Mouse (Mus musculus) embryonic facial prominence, embryonic 15.5 days (tissue): Measurements from ENCODE around the gene Nr5a2. TPM values are rescaled to one million over a fixed set of nuclear protein-coding genes. Genes with fewer than 3 reads are reported as not detected.

ENCODE experiments used
- ATAC-seq: fragments of 200-750 bp; cut with Nextera tagmentation; 2 replicates; pipeline ENCODE4 v1.8.0; 2017; ENCODE audit warnings: low read depth, moderate TSS enrichment; ENCODE audit not compliant: insufficient number of reproducible peaks, low FRiP score, low TSS enrichment
- H3K27ac ChIP-seq: fragments of 300-500 bp; sonication (generic); replicated peaks from 2 replicates; pipeline ENCODE4 v1.5.1; 2015; ENCODE audit warnings: mild to moderate bottlenecking, inconsistent platforms
- H3K27me3 ChIP-seq: fragments of 300-500 bp; sonication (generic); 2 replicates; pipeline ENCODE4 v1.6.1; 2015; ENCODE audit warnings: inconsistent platforms
- H3K36me3 ChIP-seq: fragments of 300-500 bp; sonication (generic); 2 replicates; pipeline ENCODE4 v1.6.1; 2015; ENCODE audit warnings: mild to moderate bottlenecking, inconsistent platforms
- H3K4me1 ChIP-seq: fragments of 300-500 bp; sonication (generic); 2 replicates; pipeline ENCODE4 v1.6.1; 2015; ENCODE audit warnings: inconsistent platforms
- H3K4me2 ChIP-seq: fragments of 300-500 bp; sonication (generic); replicated peaks from 2 replicates; pipeline ENCODE4 v1.6.1; 2015; ENCODE audit warnings: mild to moderate bottlenecking, inconsistent platforms
- H3K4me3 ChIP-seq: fragments of 300-500 bp; sonication (generic); replicated peaks from 2 replicates; pipeline ENCODE4 v1.5.1; 2015; ENCODE audit warnings: mild to moderate bottlenecking, inconsistent platforms
- H3K9ac ChIP-seq: fragments of 300-500 bp; sonication (generic); 2 replicates; pipeline ENCODE4 v1.6.1; 2015; ENCODE audit warnings: inconsistent platforms
- H3K9me3 ChIP-seq: fragments of 300-500 bp; sonication (generic); replicated peaks from 2 replicates; pipeline ENCODE4 v1.6.1; 2016; ENCODE audit warnings: inconsistent platforms
- WGBS: fragments of 180-500 bp; shearing (Covaris S2); methylation state at CpG from one replicate; pipeline ENCODE4 v1.1.7; 2015; 5-methylcytosine and 5-hydroxymethylcytosine counted together
- polyA plus RNA-seq: library from polyadenylated mRNA; unstranded; fragments of >200 nt; fragmentation: Nextera tagmentation; extraction: Ambion mirVana; gene quantifications from 2 replicates; pipeline ENCODE4 v1.2.1, GENCODE M21; 2015

Nr5a2 gene
- 0.63 and 1.1 TPM in 2 replicates for polyA plus RNA-seq

GRCm38 (mm10) chr1:136960428-136961012 is at the start of gene Nr5a2:
Gene Nr5a2 (minus strand): TSS chr1:136960448.
- Histone ChIP-seq H3K27ac (no peak within 1 kb of the TSS), H3K9ac (no peak within 1 kb of the TSS), H3K36me3 (no peaks in the 10 kb centered on the region), H3K4me3 (no peak within 1 kb of the TSS), H3K4me2 (no peak within 1 kb of the TSS), H3K4me1 (peaks cover 4% of the 10 kb centered on the region; the same call in 1 of the 2 replicates), H3K27me3 (peaks cover 31% of the 10 kb centered on the region), H3K9me3 (no peaks in the 10 kb centered on the region)
- WGBS: 64% methylated on average over 4 of the region's 4 CpGs
- no peak for ATAC-seq

GRCm38 (mm10) chr1:137008726-137009239 is 48.5 kb upstream of the Nr5a2 start:
- H3K9me3 ChIP-seq: no peaks in the 10 kb centered on the region
- no peak overlapping the region for H3K9ac ChIP-seq
- H3K4me2 ChIP-seq: no peak overlapping the region
- WGBS: 50% methylated on average over 6 of the region's 6 CpGs
- H3K27ac ChIP-seq: no peak overlapping the region
- H3K4me1 ChIP-seq: no peaks in the 10 kb centered on the region
- no peaks in the 10 kb centered on the region for H3K27me3 ChIP-seq
- no peaks in the 10 kb centered on the region for H3K36me3 ChIP-seq
- no peak for ATAC-seq
- H3K4me3 ChIP-seq: no peak overlapping the region

GRCm38 (mm10) chr1:137003816-137004215 is 43.6 kb upstream of the Nr5a2 start:
- no peaks in the 10 kb centered on the region for H3K9me3 ChIP-seq
- no peak overlapping the region for H3K4me3 ChIP-seq
- no peak overlapping the region for H3K9ac ChIP-seq
- H3K4me1 ChIP-seq: no peaks in the 10 kb centered on the region
- no peak overlapping the region for H3K27ac ChIP-seq
- H3K36me3 ChIP-seq: no peaks in the 10 kb centered on the region
- H3K4me2 ChIP-seq: no peak overlapping the region
- ATAC-seq: no peak
- H3K27me3 ChIP-seq: no peaks in the 10 kb centered on the region
- WGBS: 100% methylated on average over 1 of the region's 1 CpGs

- Histone ChIP-seq H3K4me3 (no peak overlapping the region), H3K27me3 (no peaks in the 10 kb centered on the region), H3K27ac (no peak overlapping the region), H3K9ac (no peak overlapping the region), H3K36me3 (no peaks in the 10 kb centered on the region), H3K4me2 (no peak overlapping the region), H3K4me1 (no peaks in the 10 kb centered on the region), H3K9me3 (no peaks in the 10 kb centered on the region)
- 86% methylated on average over 1 of the region's 1 CpGs for WGBS
- no peak for ATAC-seq
Observed at GRCm38 (mm10) chr1:137003144-137003543, 42.9 kb upstream of the Nr5a2 start.

- no peak overlapping the region for H3K9ac ChIP-seq
- H3K9me3 ChIP-seq: no peaks in the 10 kb centered on the region
- H3K27me3 ChIP-seq: no peaks in the 10 kb centered on the region
- ATAC-seq: no peak
- H3K27ac ChIP-seq: no peak overlapping the region
- no peak overlapping the region for H3K4me2 ChIP-seq
- no peak overlapping the region for H3K4me3 ChIP-seq
- WGBS: 78% methylated on average over 8 of the region's 8 CpGs
- H3K36me3 ChIP-seq: no peaks in the 10 kb centered on the region
- no peaks in the 10 kb centered on the region for H3K4me1 ChIP-seq
Observed at GRCm38 (mm10) chr1:136991762-136992352, 31.6 kb upstream of the Nr5a2 start.

- Histone ChIP-seq H3K9ac (no peak overlapping the region), H3K4me3 (no peak overlapping the region), H3K4me1 (no peaks in the 10 kb centered on the region), H3K36me3 (no peaks in the 10 kb centered on the region), H3K27ac (no peak overlapping the region), H3K4me2 (no peak overlapping the region), H3K27me3 (no peaks in the 10 kb centered on the region), H3K9me3 (no peaks in the 10 kb centered on the region)
- WGBS: 81% methylated on average over 5 of the region's 5 CpGs
- no peak for ATAC-seq
Observed at GRCm38 (mm10) chr1:136980253-136980893, 20.1 kb upstream of the Nr5a2 start.

- H3K4me1 ChIP-seq: no peaks in the 10 kb centered on the region
- 85% methylated on average over 3 of the region's 3 CpGs for WGBS
- no peak for ATAC-seq
Observed at GRCm38 (mm10) chr1:136977867-136978266, 17.6 kb upstream of the Nr5a2 start.

GRCm38 (mm10) chr1:136974040-136974439 is 13.8 kb upstream of the Nr5a2 start:
- Histone ChIP-seq H3K36me3 (no peaks in the 10 kb centered on the region), H3K9me3 (no peaks in the 10 kb centered on the region), H3K4me3 (no peak overlapping the region), H3K9ac (no peak overlapping the region), H3K4me1 (no peaks in the 10 kb centered on the region), H3K27me3 (no peaks in the 10 kb centered on the region), H3K4me2 (no peak overlapping the region), H3K27ac (no peak overlapping the region)
- no peak for ATAC-seq
- WGBS: 73% methylated on average over 3 of the region's 3 CpGs

More at GRCm38 (mm10) chr1:136977867-136978266, 17.6 kb upstream of the Nr5a2 start:
- Histone ChIP-seq H3K9ac (no peak overlapping the region), H3K27ac (no peak overlapping the region), H3K27me3 (no peaks in the 10 kb centered on the region), H3K9me3 (no peaks in the 10 kb centered on the region), H3K4me2 (no peak overlapping the region), H3K4me3 (no peak overlapping the region), H3K36me3 (no peaks in the 10 kb centered on the region)

- H3K36me3 ChIP-seq: no peaks in the 10 kb centered on the region
- no peaks in the 10 kb centered on the region for H3K9me3 ChIP-seq
- no peaks in the 10 kb centered on the region for H3K27me3 ChIP-seq
- no peak overlapping the region for H3K4me2 ChIP-seq
- no peak overlapping the region for H3K27ac ChIP-seq
- H3K9ac ChIP-seq: no peak overlapping the region
- H3K4me3 ChIP-seq: no peak overlapping the region
- H3K4me1 ChIP-seq: no peaks in the 10 kb centered on the region
- no peak for ATAC-seq
- WGBS: 85% methylated on average over 5 of the region's 5 CpGs
Observed at GRCm38 (mm10) chr1:136973016-136973415, 12.8 kb upstream of the Nr5a2 start.

- no peak overlapping the region for H3K9ac ChIP-seq
- no peak for ATAC-seq
- H3K4me3 ChIP-seq: no peak overlapping the region
- no peaks in the 10 kb centered on the region for H3K9me3 ChIP-seq
- no peak overlapping the region for H3K4me2 ChIP-seq
- 86% methylated on average over 8 of the region's 8 CpGs for WGBS
- H3K27ac ChIP-seq: no peak overlapping the region
- no peaks in the 10 kb centered on the region for H3K36me3 ChIP-seq
- H3K27me3 ChIP-seq: no peaks in the 10 kb centered on the region
- H3K4me1 ChIP-seq: no peaks in the 10 kb centered on the region
Observed at GRCm38 (mm10) chr1:136970995-136971394, 10.7 kb upstream of the Nr5a2 start.

- no peak for ATAC-seq
- no peak overlapping the region for H3K27ac ChIP-seq
- no peaks in the 10 kb centered on the region for H3K27me3 ChIP-seq
- H3K4me2 ChIP-seq: no peak overlapping the region
- no peaks in the 10 kb centered on the region for H3K36me3 ChIP-seq
- H3K4me1 ChIP-seq: no peaks in the 10 kb centered on the region
- no peak overlapping the region for H3K9ac ChIP-seq
- H3K4me3 ChIP-seq: no peak overlapping the region
- WGBS: 59% methylated on average over 12 of the region's 12 CpGs
- H3K9me3 ChIP-seq: no peaks in the 10 kb centered on the region
Observed at GRCm38 (mm10) chr1:136966728-136967386, 6.6 kb upstream of the Nr5a2 start.
